Mouse (Mus musculus) intestine, embryonic 14.5 days (tissue): ENCODE results near the gene Gsx2. TPM values are rescaled to one million over a fixed set of nuclear protein-coding genes. Genes with fewer than 3 reads are reported as not detected.
A peak's percentile ranks its signal among the peaks of the same experiment; 100 is the strongest.

ENCODE experiments used
- ATAC-seq: fragments of 200-750 bp; cut with Nextera tagmentation; replicated peaks from 2 replicates; pipeline ENCODE4 v1.8.0; 2017; ENCODE audit warnings: low read depth, moderate number of reproducible peaks, moderate TSS enrichment, moderate library complexity; ENCODE audit not compliant: low FRiP score, low TSS enrichment
- DNase-seq: peaks from one replicate; pipeline ENCODE4 v3.0.0-alpha.2; 2018; ENCODE audit warnings: low spot score
- H3K27ac ChIP-seq: fragments of 300-500 bp; sonication (generic); 2 replicates; pipeline ENCODE4 v1.5.1; 2014; ENCODE audit warnings: low read depth, mild to moderate bottlenecking, control low read depth
- H3K27me3 ChIP-seq: fragments of 300-500 bp; sonication (generic); replicated peaks from 2 replicates; pipeline ENCODE4 v1.6.1; 2014; ENCODE audit warnings: low read length, control low read depth; ENCODE audit not compliant: control insufficient read depth, insufficient read depth
- H3K36me3 ChIP-seq: fragments of 300-500 bp; sonication (generic); 2 replicates; pipeline ENCODE4 v1.6.1; 2014; ENCODE audit warnings: low read length, control low read depth; ENCODE audit not compliant: control insufficient read depth, insufficient read depth
- H3K4me1 ChIP-seq: fragments of 300-500 bp; sonication (generic); replicated peaks from 2 replicates; pipeline ENCODE4 v1.6.1; 2014; ENCODE audit warnings: low read length, control low read depth, mixed read lengths; ENCODE audit not compliant: control insufficient read depth, insufficient read depth
- H3K4me2 ChIP-seq: fragments of 300-500 bp; sonication (generic); 2 replicates; pipeline ENCODE4 v1.6.1; 2014; ENCODE audit warnings: low read length
- H3K4me3 ChIP-seq: fragments of 300-500 bp; sonication (generic); 2 replicates; pipeline ENCODE4 v1.5.1; 2014; ENCODE audit warnings: low read depth, low read length, control low read depth, mixed read lengths
- H3K9ac ChIP-seq: fragments of 300-500 bp; sonication (generic); 2 replicates; pipeline ENCODE4 v1.6.1; 2014; ENCODE audit warnings: mild to moderate bottlenecking, low read length
- H3K9me3 ChIP-seq: fragments of 300-500 bp; sonication (generic); 2 replicates; pipeline ENCODE4 v1.6.1; 2016; ENCODE audit warnings: low read length, control low read depth; ENCODE audit not compliant: control insufficient read depth
- WGBS: fragments of 180-500 bp; shearing (Covaris S2); extraction: QIAGEN DNeasy Blood & Tissue Kit; methylation state at CpG from one replicate; pipeline ENCODE4 v1.1.7; 2014; 5-methylcytosine and 5-hydroxymethylcytosine counted together
- polyA plus RNA-seq: library from polyadenylated mRNA; unstranded; fragments of >200 nt; fragmentation: Nextera tagmentation; extraction: Ambion mirVana; gene quantifications from 2 replicates; pipeline ENCODE4 v1.2.1, GENCODE M21; 2014

The Gsx2 gene
- polyA plus RNA-seq, 1 experiment from 2014 or later = not detected

DNA sequence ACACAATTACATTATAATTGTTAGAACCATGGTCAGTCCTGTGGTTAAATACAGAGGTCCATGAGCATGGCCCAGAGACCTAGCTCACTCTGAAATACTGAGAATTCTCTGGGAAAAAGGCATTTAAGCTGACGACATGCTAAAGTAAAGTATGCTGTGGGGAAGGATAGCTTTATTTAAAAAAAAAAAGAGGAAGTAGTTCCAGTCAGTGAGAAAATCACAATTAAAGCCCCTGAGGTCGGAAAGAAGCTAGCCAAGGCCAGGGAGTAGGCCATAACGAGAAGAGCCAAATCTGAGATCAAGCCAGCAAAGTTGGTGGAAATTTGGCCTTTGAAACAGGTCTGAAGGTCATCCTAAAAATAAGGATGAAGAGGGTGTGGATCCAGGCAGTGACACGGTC is 24.3 kb upstream of the Gsx2 start:
- H3K9me3 ChIP-seq = no peaks in the 10 kb centered on the region
- no peaks in the 10 kb centered on the region for H3K4me1 ChIP-seq
- no peak overlapping the region for H3K27ac ChIP-seq
- ATAC-seq (no peak), DNase-seq (peak; percentile 10)
- 78% methylated on average over 4 of the region's 4 CpGs for WGBS
- H3K9ac ChIP-seq = no peak overlapping the region
- no peaks in the 10 kb centered on the region for H3K36me3 ChIP-seq
- H3K4me3 ChIP-seq = no peak overlapping the region
- H3K27me3 ChIP-seq = no peaks in the 10 kb centered on the region
- no peak overlapping the region for H3K4me2 ChIP-seq

GRCm38 (mm10) chr5:75063177-75063576 is 12.2 kb upstream of the Gsx2 start:
- Histone ChIP-seq H3K27me3 (peaks cover 17% of the 10 kb centered on the region), H3K9me3 (0 out of 2 replicates have a peak, but pooled peaks cover 5% of the 10 kb centered on the region), H3K4me2 (no peak overlapping the region), H3K4me1 (no peaks in the 10 kb centered on the region), H3K36me3 (no peaks in the 10 kb centered on the region), H3K9ac (no peak overlapping the region), H3K27ac (no peak overlapping the region), H3K4me3 (no peak overlapping the region)
- 54% methylated on average over 4 of the region's 4 CpGs for WGBS
- ATAC-seq = no peak
- DNase-seq = peak; percentile 48

- WGBS = 4% methylated on average over 8 of the region's 10 CpGs
- ATAC-seq = peak; percentile 43; the same call in 1 of the 2 replicates
Measured at GRCm38 (mm10) chr5:75066715-75067114, 8.7 kb upstream of the Gsx2 start.

GRCm38 (mm10) chr5:75067125-75067756 is 8.2 kb upstream of the Gsx2 start:
- Histone ChIP-seq H3K4me3 (peak overlapping the region; percentile 49), H3K9ac (peak overlapping the region; percentile 20; the same call in 1 of the 2 replicates), H3K27ac (no peak overlapping the region), H3K4me1 (no peaks in the 10 kb centered on the region), H3K4me2 (peak overlapping the region; percentile 94), H3K9me3 (0 out of 2 replicates have a peak, but pooled peaks cover 5% of the 10 kb centered on the region), H3K36me3 (no peaks in the 10 kb centered on the region), H3K27me3 (peaks cover 56% of the 10 kb centered on the region)
- 1% methylated on average over 30 of the region's 30 CpGs for WGBS
- ATAC-seq (peak; percentile 84), DNase-seq (peak; percentile 87)

More at GRCm38 (mm10) chr5:75066715-75067114, 8.7 kb upstream of the Gsx2 start:
- Histone ChIP-seq H3K4me2 (peak overlapping the region; percentile 94), H3K9me3 (0 out of 2 replicates have a peak, but pooled peaks cover 5% of the 10 kb centered on the region), H3K36me3 (no peaks in the 10 kb centered on the region), H3K27ac (no peak overlapping the region), H3K27me3 (peaks cover 51% of the 10 kb centered on the region), H3K4me1 (no peaks in the 10 kb centered on the region), H3K4me3 (peak overlapping the region; percentile 49), H3K9ac (no peak overlapping the region)
- DNase-seq = no peak

GRCm38 (mm10) chr5:75070132-75070531 is 5.3 kb upstream of the Gsx2 start:
- no peak overlapping the region for H3K9ac ChIP-seq
- ATAC-seq = no peak
- H3K4me2 ChIP-seq = no peak overlapping the region
- no peak for DNase-seq
- H3K36me3 ChIP-seq = no peaks in the 10 kb centered on the region
- peaks cover 85% of the 10 kb centered on the region for H3K27me3 ChIP-seq
- 4% methylated on average over 13 of the region's 13 CpGs for WGBS
- no peak overlapping the region; the same call in 1 of the 2 replicates for H3K4me3 ChIP-seq
- no peak overlapping the region for H3K27ac ChIP-seq
- 0 out of 2 replicates have a peak, but pooled peaks cover 4% of the 10 kb centered on the region for H3K9me3 ChIP-seq
- H3K4me1 ChIP-seq = no peaks in the 10 kb centered on the region

- no peaks in the 10 kb centered on the region for H3K36me3 ChIP-seq
- ATAC-seq = no peak
- no peak overlapping the region for H3K4me2 ChIP-seq
- H3K27me3 ChIP-seq = peaks cover 92% of the 10 kb centered on the region
- DNase-seq = no peak
- H3K27ac ChIP-seq = no peak overlapping the region
- no peaks in the 10 kb centered on the region for H3K4me1 ChIP-seq
- no peak overlapping the region for H3K4me3 ChIP-seq
- H3K9me3 ChIP-seq = no peaks in the 10 kb centered on the region
- under 1% methylated on average over 23 of the region's 23 CpGs for WGBS
- H3K9ac ChIP-seq = no peak overlapping the region
Measured at GRCm38 (mm10) chr5:75070656-75071375, 4.6 kb upstream of the Gsx2 start.

DNA sequence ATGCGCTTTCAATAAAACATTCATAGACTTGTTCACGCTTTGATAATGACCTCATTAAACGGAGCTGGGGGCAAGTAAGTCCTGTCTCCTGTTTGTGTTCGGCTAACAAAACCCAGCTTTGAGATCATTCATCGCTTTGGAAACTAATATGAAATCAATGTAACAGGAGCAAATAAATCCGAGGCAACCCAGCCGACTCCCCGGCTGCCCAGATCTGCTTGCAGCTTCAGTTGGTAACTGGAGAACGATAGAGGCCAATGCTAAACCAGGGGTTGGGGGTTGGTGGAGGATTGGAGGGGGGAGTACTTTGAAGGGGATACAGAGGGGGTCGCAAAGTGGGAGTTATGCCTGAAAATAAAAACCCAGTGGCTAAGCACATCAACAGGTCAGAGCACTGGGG is 3.5 kb upstream of the Gsx2 start:
- WGBS = 2% methylated on average over 10 of the region's 10 CpGs
- ATAC-seq = no peak
- no peak overlapping the region for H3K4me3 ChIP-seq

DNA sequence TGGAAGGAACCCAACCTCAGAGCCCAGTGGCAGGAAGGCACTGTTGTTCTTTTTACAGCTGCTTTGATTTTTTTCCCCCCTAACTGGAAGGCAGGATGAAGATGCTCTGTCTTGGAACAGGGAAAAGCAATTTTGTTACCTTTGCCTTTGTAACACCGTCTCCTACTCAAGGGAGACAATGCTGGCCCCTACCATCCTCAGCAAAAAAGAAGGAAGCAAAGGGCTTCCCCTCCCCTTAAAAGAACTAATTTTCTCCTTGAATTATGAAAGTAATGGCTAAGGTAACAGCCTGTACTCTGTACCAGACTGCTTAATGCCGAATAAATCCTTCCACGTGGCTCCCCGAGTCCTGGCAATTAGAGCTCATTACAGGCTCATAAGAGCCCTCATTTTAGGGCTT is 2.9 kb upstream of the Gsx2 start:
- WGBS = 11% methylated on average over 4 of the region's 4 CpGs

More for the DNA sequence above, 3.5 kb upstream of the Gsx2 start:
- H3K27me3 ChIP-seq = peaks cover 99% of the 10 kb centered on the region
- no peaks in the 10 kb centered on the region for H3K4me1 ChIP-seq
- no peaks in the 10 kb centered on the region for H3K36me3 ChIP-seq
- no peak overlapping the region for H3K4me2 ChIP-seq
- H3K27ac ChIP-seq = no peak overlapping the region
- DNase-seq = no peak
- H3K9ac ChIP-seq = no peak overlapping the region
- H3K9me3 ChIP-seq = no peaks in the 10 kb centered on the region

More for the DNA sequence above, 2.9 kb upstream of the Gsx2 start:
- no peak overlapping the region for H3K27ac ChIP-seq
- no peak; the same call in 1 of the 2 replicates for ATAC-seq
- no peak for DNase-seq
- H3K9me3 ChIP-seq = no peaks in the 10 kb centered on the region
- no peaks in the 10 kb centered on the region for H3K36me3 ChIP-seq
- no peak overlapping the region for H3K4me3 ChIP-seq
- no peak overlapping the region for H3K4me2 ChIP-seq
- no peaks in the 10 kb centered on the region for H3K4me1 ChIP-seq
- H3K9ac ChIP-seq = no peak overlapping the region
- H3K27me3 ChIP-seq = peaks cover 99% of the 10 kb centered on the region
